Mouse (Mus musculus) C2C12 (cell line): ENCODE measurements at regions not wholly inside any gene's neighbourhood (a gene's known extent, or its start where the extent isn't known, plus 50 kb on each side); places are given as distances from the start of the nearest gene placed in this dataset.

Experiments used
- H3K27me3 ChIP-seq: one replicate; pipeline ENCODE4 v1.6.1; 2011; ENCODE audit not compliant: control insufficient read depth, insufficient read depth, insufficient read length
- H3K36me3 ChIP-seq: one replicate; pipeline ENCODE4 v1.6.1; 2011; ENCODE audit not compliant: control insufficient read depth, insufficient read depth
- H3K4me3 ChIP-seq: one replicate; pipeline ENCODE4 v1.5.1; 2011; ENCODE audit warnings: mild to moderate bottlenecking, control low read depth; ENCODE audit not compliant: poor library complexity, insufficient read depth, severe bottlenecking
- H3K79me2 ChIP-seq: one replicate; pipeline ENCODE4 v1.6.1; 2011; ENCODE audit not compliant: control insufficient read depth, insufficient read depth
- H3K79me3 ChIP-seq: one replicate; pipeline ENCODE4 v1.6.1; 2011; ENCODE audit warnings: low read depth, control low read depth
- H3ac ChIP-seq: one replicate; pipeline ENCODE3; 2011; ENCODE audit warnings: low read depth; ENCODE audit not compliant: control insufficient read depth, insufficient read length
- CEBPB ChIP-seq: IDR thresholded peaks from one replicate; pipeline ENCODE4 v1.6.1; 2011; ENCODE audit warnings: low read depth, mild to moderate bottlenecking, control low read depth, moderate library complexity
- CTCF ChIP-seq: IDR thresholded peaks from one replicate; pipeline ENCODE4 v1.5.1; 2011; ENCODE audit not compliant: control insufficient read depth, insufficient read depth, insufficient read length
- FOSL1 ChIP-seq: IDR thresholded peaks from one replicate; pipeline ENCODE4 v1.8.0; 2011; ENCODE audit warnings: mild to moderate bottlenecking, low read length; ENCODE audit not compliant: poor library complexity, insufficient read depth, severe bottlenecking
- MAX ChIP-seq: IDR thresholded peaks from one replicate; pipeline ENCODE4 v1.6.1; 2011; ENCODE audit warnings: mild to moderate bottlenecking, control low read depth
- MYOD1 ChIP-seq: IDR thresholded peaks from one replicate; pipeline ENCODE4 v1.6.1; 2011; ENCODE audit warnings: low read depth; ENCODE audit not compliant: control insufficient read depth, insufficient read length
- MYOG ChIP-seq: IDR thresholded peaks from one replicate; pipeline ENCODE4 v1.6.1; 2011; ENCODE audit not compliant: control insufficient read depth, insufficient read length; ENCODE audit errors: extremely low read depth
- USF1 ChIP-seq: IDR thresholded peaks from one replicate; pipeline ENCODE4 v1.6.1; 2011; ENCODE audit warnings: low read depth, mild to moderate bottlenecking, control low read depth, moderate library complexity

DNA sequence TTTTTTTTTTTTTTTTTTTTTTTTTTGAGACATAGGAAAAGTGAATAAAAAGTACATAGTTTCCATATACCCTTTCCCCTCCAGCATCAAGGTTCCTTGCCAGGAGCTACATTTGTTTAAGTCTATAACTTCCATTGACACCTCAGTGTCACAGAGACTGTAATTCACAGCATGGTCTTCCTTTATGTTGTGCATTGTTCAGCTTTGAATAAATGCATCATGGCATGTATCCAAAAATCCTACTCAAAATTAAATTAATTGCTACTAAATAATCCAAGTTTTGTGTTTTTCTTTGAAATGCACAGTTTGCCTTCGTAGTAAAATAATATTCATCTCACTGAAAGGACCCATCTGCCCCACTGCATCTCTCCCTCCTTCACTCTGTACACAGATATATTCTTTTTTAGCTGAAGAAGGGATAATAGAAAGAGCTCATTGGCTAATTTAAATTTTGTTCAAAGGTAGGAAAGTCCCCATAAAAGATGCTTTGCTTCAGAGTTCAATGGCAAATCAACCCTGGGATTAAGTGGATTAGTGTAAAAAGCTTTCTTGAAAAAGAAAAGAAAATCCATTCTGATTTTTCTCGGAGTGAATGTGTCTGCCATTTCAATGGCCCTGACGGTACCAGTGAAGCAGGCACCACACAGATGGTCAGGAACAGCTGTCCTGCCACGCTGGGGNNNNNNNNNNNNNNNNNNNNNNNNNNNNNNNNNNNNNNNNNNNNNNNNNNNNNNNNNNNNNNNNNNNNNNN, 301.3 kb upstream of the Marcks start:
- TF ChIP-seq FOSL1 (no peak), CEBPB (no peak), MAX (no peak), MYOD1 (no peak), CTCF (no peak), USF1 (no peak), MYOG (no peak)

DNA sequence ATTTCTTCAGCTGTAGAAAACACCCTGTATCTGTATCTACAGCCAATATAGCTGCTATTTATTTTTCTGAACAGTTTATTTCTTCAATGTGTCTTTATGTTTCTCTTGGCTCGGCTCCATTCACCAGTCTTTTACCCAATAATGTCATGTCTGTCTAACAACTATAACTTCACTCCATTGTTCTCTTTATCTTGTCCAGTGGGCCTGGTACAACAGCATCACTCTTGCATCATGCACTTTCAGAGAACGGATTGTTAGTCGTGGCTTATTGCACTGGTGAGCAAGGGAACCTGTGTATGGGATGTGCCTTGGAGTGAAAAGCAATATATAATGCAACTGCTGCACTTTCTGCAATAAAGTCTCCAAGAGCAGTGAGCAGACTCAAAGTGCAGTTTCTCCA, 299.6 kb upstream of the Marcks start:
- no peak for TF ChIP-seq MAX
- TF ChIP-seq USF1: no peak
- no peak for TF ChIP-seq MYOG
- no peak for TF ChIP-seq MYOD1
- TF ChIP-seq CTCF: no peak
- TF ChIP-seq CEBPB: no peak
- no peak for TF ChIP-seq FOSL1
- Histone ChIP-seq H3K79me3 (no peaks in the 10 kb centered on the region), H3K27me3 (no peaks in the 10 kb centered on the region), H3ac (no peak overlapping the region), H3K4me3 (no peak overlapping the region), H3K79me2 (no peaks in the 10 kb centered on the region), H3K36me3 (no peaks in the 10 kb centered on the region)

More for the DNA sequence above, 301.3 kb upstream of the Marcks start:
- Histone ChIP-seq H3K79me3 (no peaks in the 10 kb centered on the region), H3K4me3 (no peak overlapping the region), H3K79me2 (no peaks in the 10 kb centered on the region), H3K36me3 (no peaks in the 10 kb centered on the region), H3ac (no peak overlapping the region), H3K27me3 (no peaks in the 10 kb centered on the region)

- no peaks in the 10 kb centered on the region for H3K79me3 ChIP-seq
- TF ChIP-seq CEBPB: no peak
- TF ChIP-seq FOSL1: no peak
- no peak for TF ChIP-seq CTCF
- TF ChIP-seq MAX: no peak
- no peak for TF ChIP-seq MYOG
- no peak for TF ChIP-seq USF1
- TF ChIP-seq MYOD1: no peak
- no peak overlapping the region for H3ac ChIP-seq
- H3K4me3 ChIP-seq: no peak overlapping the region
- H3K27me3 ChIP-seq: no peaks in the 10 kb centered on the region
- no peaks in the 10 kb centered on the region for H3K36me3 ChIP-seq
- no peaks in the 10 kb centered on the region for H3K79me2 ChIP-seq
These were observed 298.1 kb upstream of the Marcks start for GRCm38 (mm10) chr10:37436849-37437248.

- Histone ChIP-seq H3K36me3 (no peaks in the 10 kb centered on the region), H3K79me3 (no peaks in the 10 kb centered on the region), H3K27me3 (no peaks in the 10 kb centered on the region), H3K4me3 (no peak overlapping the region), H3ac (no peak overlapping the region), H3K79me2 (no peaks in the 10 kb centered on the region)
- TF ChIP-seq MAX (no peak), MYOG (no peak), MYOD1 (no peak), USF1 (no peak), CTCF (no peak), FOSL1 (no peak), CEBPB (no peak)
These were observed 295.5 kb upstream of the Marcks start for GRCm38 (mm10) chr10:37434229-37434628.

DNA sequence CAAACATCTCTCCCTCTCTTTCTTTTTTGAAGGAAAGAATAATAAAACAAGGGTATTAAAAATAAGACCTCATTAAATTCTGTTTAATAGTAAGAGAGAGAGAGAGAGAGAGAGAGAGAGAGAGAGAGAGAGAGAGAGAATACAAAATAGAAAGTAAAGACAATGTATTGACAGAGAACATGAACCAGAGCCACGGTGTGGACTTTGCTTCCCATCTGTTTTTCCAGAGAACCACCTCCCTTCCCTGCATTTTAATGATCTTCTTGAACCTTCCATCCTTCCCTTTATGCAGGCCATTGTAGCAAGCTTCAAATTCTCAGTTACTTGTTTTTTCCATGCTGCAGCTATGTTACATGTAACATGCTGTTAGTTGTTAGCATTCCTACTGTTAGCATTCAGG, 284.3 kb upstream of the Marcks start:
- H3K79me3 ChIP-seq: no peaks in the 10 kb centered on the region
- H3K79me2 ChIP-seq: no peaks in the 10 kb centered on the region
- TF ChIP-seq MAX (no peak), MYOD1 (no peak), CEBPB (no peak), CTCF (no peak), FOSL1 (no peak), USF1 (no peak), MYOG (no peak)
- H3K4me3 ChIP-seq: no peak overlapping the region
- H3ac ChIP-seq: no peak overlapping the region
- no peaks in the 10 kb centered on the region for H3K36me3 ChIP-seq
- no peaks in the 10 kb centered on the region for H3K27me3 ChIP-seq

- Histone ChIP-seq H3K79me2 (no peaks in the 10 kb centered on the region), H3ac (no peak overlapping the region), H3K79me3 (no peaks in the 10 kb centered on the region), H3K36me3 (no peaks in the 10 kb centered on the region), H3K27me3 (no peaks in the 10 kb centered on the region), H3K4me3 (no peak overlapping the region)
- TF ChIP-seq CTCF (no peak), MYOD1 (no peak), MAX (no peak), CEBPB (no peak), MYOG (no peak), FOSL1 (no peak), USF1 (no peak)
These were observed 283.9 kb upstream of the Marcks start for GRCm38 (mm10) chr10:37422612-37423011.
